Mouse (Mus musculus): ENCODE results near the gene Gzf1.

Gene Gzf1

DNA sequence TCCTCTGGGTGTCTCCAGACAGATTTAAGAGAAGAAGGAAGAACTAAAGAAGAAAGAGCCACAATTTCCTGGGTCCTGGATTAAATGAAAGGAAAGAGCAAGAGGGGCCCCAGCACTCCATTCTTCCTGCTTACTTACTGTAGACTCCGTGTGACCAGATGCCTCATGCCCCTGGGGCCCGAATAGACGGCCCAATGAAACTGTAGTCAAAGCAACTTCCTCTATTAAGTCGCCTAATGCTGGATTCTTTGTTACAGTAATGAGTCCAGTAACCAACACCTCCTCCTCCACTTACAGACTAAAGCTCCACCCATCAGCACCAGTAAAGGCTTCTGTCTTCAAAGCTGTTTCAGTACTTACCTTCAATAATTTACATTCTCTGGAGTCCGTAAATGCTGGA is 17.7 kb downstream of the Gzf1 start:
- ATAC-seq (ENCODE audit: insufficient number of reproducible peaks, low FRiP score, low TSS enrichment) = no peak

DNA sequence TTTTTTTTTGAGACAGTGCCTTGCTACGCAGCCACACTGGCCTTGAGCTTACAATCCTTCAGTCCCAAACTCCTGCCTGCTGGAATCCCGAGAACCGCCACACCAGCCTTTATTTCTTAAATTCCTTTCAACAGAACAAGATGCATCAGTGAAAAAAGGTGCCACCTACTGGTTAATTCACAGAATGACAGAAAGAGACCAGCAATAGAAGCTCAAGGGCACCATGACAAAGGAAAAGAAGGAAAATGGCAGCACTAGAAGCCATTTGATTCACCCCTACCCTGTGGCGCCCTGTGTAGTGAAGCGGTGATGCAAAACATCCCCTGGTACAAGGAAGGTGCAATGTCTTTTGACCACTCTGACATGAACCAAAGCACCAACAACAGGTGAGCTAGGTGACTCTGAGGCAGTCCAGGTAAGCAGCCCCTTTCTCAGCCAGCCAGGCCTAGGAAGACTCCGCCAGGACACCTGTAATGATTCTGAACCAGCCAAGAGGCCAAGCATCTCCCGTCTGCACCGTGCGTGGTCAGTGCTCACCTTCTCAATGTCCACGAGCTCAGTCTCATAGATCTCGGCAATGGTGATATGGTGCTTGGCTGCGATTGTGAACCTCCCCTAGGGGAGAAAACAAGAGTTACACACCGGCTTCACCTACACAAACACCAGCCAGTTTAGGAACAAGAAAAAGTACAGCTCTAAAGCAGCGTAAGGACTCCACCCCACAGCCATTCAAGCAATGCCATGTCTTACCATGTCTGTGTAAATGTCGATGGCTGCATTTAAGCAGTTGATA is 25.8 kb downstream of the Gzf1 start:
- ATAC-seq (ENCODE audit: insufficient number of reproducible peaks, low FRiP score, low TSS enrichment) = peak; percentile 39; the same call in 1 of the 2 replicates

DNA sequence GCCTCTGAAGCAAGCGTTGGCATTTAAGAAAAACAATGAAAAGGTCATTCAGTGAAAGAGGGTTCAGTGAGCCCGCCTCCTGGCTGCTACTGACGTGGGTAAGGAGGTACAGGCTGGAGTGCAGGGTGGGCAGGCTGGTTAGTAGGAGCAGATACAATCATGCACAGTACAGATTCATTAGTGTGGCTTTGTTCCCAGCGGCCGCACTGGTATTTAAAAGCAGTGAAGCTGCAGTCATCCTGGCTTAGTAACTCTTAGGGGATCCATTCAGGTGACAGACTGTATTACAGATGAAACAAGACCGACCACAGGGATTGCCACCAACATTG is 26.3 kb downstream of the Gzf1 start:
- ATAC-seq (ENCODE audit: insufficient number of reproducible peaks, low FRiP score, low TSS enrichment) = no peak

DNA sequence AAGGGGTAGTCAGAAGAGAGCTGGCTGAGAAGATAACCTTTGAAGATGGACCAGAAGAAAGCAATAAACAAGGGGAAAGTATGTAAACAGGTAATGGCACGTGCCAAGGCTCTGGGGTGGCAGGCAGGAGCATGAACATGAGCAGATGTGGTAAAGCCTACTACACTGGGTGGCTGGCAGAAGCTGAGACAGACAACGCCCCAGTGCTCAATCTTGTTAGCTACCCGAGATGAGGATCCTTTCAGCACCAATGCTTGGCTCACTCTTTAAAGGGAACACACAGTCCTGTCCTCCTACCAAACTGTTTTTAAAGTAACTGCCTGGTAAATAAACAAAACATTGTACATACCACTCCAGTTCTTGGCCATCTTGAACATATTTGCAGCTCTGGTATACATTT is 31.5 kb downstream of the Gzf1 start:
- no peak for ATAC-seq (ENCODE audit: insufficient number of reproducible peaks, low FRiP score, low TSS enrichment)

DNA sequence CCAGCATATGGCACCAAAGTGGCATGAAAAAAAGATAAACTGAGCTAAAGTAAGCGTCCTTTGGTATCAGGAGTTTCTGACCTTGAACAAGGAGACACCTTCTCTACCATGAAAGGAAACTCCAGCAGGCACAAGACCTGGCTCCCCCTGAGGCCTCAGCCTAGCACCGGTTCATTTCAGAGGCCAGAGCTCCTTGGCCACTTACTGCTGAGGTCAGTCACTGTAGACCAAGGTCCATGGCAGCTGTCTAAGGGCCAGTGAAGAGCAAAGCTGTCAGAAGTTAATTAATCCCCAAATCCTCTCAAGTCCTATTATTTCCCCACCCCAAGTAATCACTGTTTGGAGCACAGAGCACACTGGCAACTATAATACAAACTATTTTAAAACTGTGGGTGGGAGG is 36.2 kb downstream of the Gzf1 start:
- no peak for ATAC-seq (ENCODE audit: insufficient number of reproducible peaks, low FRiP score, low TSS enrichment)

DNA sequence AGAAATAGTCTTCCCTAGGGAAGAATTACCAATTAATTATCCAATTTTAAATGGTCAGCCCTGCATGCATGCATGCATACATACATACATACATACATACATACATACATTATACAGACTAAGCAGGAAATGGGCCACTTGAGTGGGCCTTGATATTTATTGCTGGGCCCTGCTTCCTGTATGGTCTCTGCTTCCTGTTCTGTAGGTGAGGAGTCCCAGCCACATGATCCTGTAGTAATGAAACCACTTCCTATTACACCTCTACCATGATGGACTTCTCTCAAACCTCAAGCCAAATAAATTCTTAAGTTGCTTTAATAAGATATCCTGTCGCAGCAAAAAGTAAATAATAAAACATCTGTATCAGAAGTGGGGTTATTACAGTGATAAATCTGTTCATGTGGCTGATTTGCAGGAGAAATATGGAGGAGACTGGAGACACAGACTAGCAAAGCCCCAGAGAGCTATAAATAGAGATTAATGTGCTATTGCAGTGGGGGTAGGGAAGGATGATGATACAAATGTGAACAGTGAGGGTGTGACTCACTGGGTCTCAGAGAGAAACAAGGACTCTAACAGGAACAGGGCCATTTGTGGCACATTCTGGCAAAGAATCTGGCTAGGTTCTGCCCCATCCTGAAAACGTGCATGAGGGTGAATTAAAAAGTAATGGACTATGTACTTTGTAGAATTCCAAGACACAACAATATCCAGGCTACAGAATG is 38.6 kb downstream of the Gzf1 start:
- ATAC-seq (ENCODE audit: insufficient number of reproducible peaks, low FRiP score, low TSS enrichment) = no peak

DNA sequence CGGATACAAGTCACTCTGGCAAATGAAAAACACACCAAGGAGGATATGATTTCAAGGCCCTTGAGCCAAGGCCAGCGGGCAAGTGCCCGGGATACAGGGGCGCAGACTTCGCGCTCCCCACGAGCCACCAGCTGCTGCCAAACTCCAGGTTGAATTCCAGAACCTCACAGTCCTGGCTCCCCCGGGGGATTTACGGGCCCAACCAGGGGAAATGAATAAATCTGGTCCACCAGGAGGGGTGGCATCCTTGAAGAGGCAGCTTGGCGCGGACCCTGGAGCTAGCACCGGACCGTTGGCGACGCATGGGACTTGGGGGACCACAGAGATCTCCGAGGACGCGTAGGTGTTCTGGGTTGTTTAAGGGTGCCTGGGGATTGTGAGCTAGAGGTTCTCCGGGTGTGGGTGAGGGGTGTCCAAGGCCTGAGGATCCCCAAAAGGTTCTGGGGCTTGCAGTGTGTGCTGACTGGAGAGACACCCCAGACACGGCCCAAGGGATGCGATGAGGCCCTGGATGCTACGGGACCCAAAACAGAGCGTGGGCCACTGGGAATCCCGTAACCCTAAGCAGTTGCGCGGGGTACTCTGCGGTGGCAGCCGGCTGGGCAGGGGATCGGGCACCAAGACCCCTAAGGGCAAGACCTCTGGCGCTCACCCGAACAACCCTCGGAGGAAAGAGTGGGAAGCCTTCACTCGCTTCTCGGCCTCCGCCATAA is 50.9 kb downstream of the Gzf1 start:
- peak; percentile 57 for ATAC-seq (ENCODE audit: insufficient number of reproducible peaks, low FRiP score, low TSS enrichment)

DNA sequence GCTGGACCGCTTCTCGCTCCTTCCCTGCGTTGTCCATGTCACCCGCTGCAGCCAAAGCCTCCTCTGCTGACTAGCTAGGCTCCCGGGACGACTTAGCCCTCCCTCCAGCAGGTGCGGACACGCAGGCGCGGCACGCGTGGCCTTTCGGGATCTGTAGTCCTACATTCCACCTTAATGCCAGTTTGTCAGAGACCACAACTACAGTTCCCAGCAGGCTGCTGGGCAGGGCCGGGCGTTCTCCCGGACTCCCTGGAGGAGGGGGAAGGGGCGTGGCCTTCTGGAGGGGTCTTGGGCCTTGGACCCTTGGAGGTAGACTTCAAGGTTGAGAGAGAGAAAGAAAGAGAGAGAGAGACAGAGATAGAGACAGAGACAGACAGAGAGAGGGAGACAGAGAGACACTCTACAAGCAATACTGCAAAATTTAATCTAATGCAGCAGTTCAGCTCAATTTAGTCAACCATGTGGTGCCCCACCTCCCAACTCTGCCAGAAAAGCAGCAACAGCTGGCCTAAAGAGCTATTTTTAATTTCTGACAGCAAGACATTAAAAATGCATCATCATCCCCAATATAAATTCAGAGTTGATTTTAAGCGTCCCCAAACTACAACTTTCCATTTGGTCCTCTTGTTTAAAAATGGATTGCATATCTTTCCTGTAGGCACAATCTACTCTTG is 51.6 kb downstream of the Gzf1 start, which contains the start of gene Napb:
TSS of gene Napb (minus strand) at position 141 of the 674 bp plus-strand sequence.
- peak; percentile 99 for ATAC-seq (ENCODE audit: insufficient number of reproducible peaks, low FRiP score, low TSS enrichment)
